Mouse (Mus musculus): ENCODE results near the gene Hscb.

- TF ChIP-seq POLR2A (IDR thresholded peaks at IDR 0.05; ENCODE audit: insufficient read depth, low read length), result no peak
- no peak for TF ChIP-seq CTCF (IDR thresholded peaks at IDR 0.05; ENCODE audit: low read depth, low read length)
Measured at GRCm38 (mm10) chr5:110841046-110841862, 1.7 kb upstream of the Hscb start.
